Mouse (Mus musculus): ENCODE measurements around the gene Gm14308.
"Not testable (repeated sequence)": the region's sequence is repeated elsewhere in the genome, so short reads cannot be mapped to it uniquely, and the experiment has no call there.

Gm14308 gene

GRCm38 (mm10) chr2:176636244-176636643 is at the start of gene Gm14308:
Gene Gm14308 (minus strand): TSS chr2:176636344.
- not testable (repeated sequence) for DNase-seq (ENCODE audit: extremely low read depth, low read depth, low spot score)

- DNase-seq (ENCODE audit: extremely low read depth, low read depth, low spot score), result not testable (repeated sequence)
Measured at GRCm38 (mm10) chr2:176670222-176670621, 34.1 kb upstream of the Gm14308 start, which contains the start of gene Zfp973. Gene Zfp973 (plus strand): TSS chr2:176670522.
